Mouse (Mus musculus): ENCODE measurements around the gene Zscan5b. TPM values are rescaled to one million over a fixed set of nuclear protein-coding genes. Genes with fewer than 3 reads are reported as not detected.

The Zscan5b gene
- not detected for polyA plus RNA-seq (2014; fragmentation: Illumina TruSeq; extraction: RNeasy Lipid Tissue Mini Kit (QIAGEN cat#74804); ENCODE audit: low read depth, low replicate concordance)

GRCm38 (mm10) chr7:6221978-6222377 is at the start of gene Zscan5b:
Zscan5b (plus strand) TSS chr7:6222278.

GRCm38 (mm10) chr7:6196790-6197189 is 25.3 kb upstream of the Zscan5b start, which contains the start of gene Galp:
Galp (plus strand) TSS chr7:6197090.

GRCm38 (mm10) chr7:6252410-6252809 is 30.3 kb downstream of the Zscan5b start, which contains the start of gene Epp13:
Epp13 (plus strand) TSS chr7:6252710.

GRCm38 (mm10) chr7:6285842-6286705 is 64.0 kb downstream of the Zscan5b start, which contains the start of gene Zfp667:
Zfp667 (plus strand) TSS chr7:6286579.

Other genes with a start within 250 kb of the Zscan5b start
- not detected for gene Vmn1r65, start 211.3 kb upstream of the Zscan5b start, polyA plus RNA-seq (2014; fragmentation: Illumina TruSeq; extraction: RNeasy Lipid Tissue Mini Kit (QIAGEN cat#74804); ENCODE audit: low read depth, low replicate concordance)
- gene Nlrp4c, start 177.1 kb upstream of the Zscan5b start, polyA plus RNA-seq (2014; fragmentation: Illumina TruSeq; extraction: RNeasy Lipid Tissue Mini Kit (QIAGEN cat#74804); ENCODE audit: low read depth, low replicate concordance) = not detected
- 5.1 TPM for gene Zfp787, start 66.3 kb upstream of the Zscan5b start, polyA plus RNA-seq (2014; fragmentation: Illumina TruSeq; extraction: RNeasy Lipid Tissue Mini Kit (QIAGEN cat#74804); ENCODE audit: low read depth, low replicate concordance)
- 7.1 TPM for gene Zfp444, start 50.1 kb upstream of the Zscan5b start, polyA plus RNA-seq (2014; fragmentation: Illumina TruSeq; extraction: RNeasy Lipid Tissue Mini Kit (QIAGEN cat#74804); ENCODE audit: low read depth, low replicate concordance)
- not detected for gene Galp, start 25.2 kb upstream of the Zscan5b start, polyA plus RNA-seq (2014; fragmentation: Illumina TruSeq; extraction: RNeasy Lipid Tissue Mini Kit (QIAGEN cat#74804); ENCODE audit: low read depth, low replicate concordance)
- not detected for gene Epp13, start 30.4 kb downstream of the Zscan5b start, polyA plus RNA-seq (2014; fragmentation: Illumina TruSeq; extraction: RNeasy Lipid Tissue Mini Kit (QIAGEN cat#74804); ENCODE audit: low read depth, low replicate concordance)
- gene Zfp667, start 64.3 kb downstream of the Zscan5b start, polyA plus RNA-seq (2014; fragmentation: Illumina TruSeq; extraction: RNeasy Lipid Tissue Mini Kit (QIAGEN cat#74804); ENCODE audit: low read depth, low replicate concordance) = 23.6 TPM
- 10.8 TPM for gene Zfp583, start 109.0 kb downstream of the Zscan5b start, polyA plus RNA-seq (2014; fragmentation: Illumina TruSeq; extraction: RNeasy Lipid Tissue Mini Kit (QIAGEN cat#74804); ENCODE audit: low read depth, low replicate concordance)
- 0.17 TPM for gene Gm3854, start 121.5 kb downstream of the Zscan5b start, polyA plus RNA-seq (2014; fragmentation: Illumina TruSeq; extraction: RNeasy Lipid Tissue Mini Kit (QIAGEN cat#74804); ENCODE audit: low read depth, low replicate concordance)
- gene Zfp78, start 141.0 kb downstream of the Zscan5b start, polyA plus RNA-seq (2014; fragmentation: Illumina TruSeq; extraction: RNeasy Lipid Tissue Mini Kit (QIAGEN cat#74804); ENCODE audit: low read depth, low replicate concordance) = 5.9 TPM
- gene Zfp28, start 161.0 kb downstream of the Zscan5b start, polyA plus RNA-seq (2014; fragmentation: Illumina TruSeq; extraction: RNeasy Lipid Tissue Mini Kit (QIAGEN cat#74804); ENCODE audit: low read depth, low replicate concordance) = 10.3 TPM
- gene Smim17, start 176.4 kb downstream of the Zscan5b start, polyA plus RNA-seq (2014; fragmentation: Illumina TruSeq; extraction: RNeasy Lipid Tissue Mini Kit (QIAGEN cat#74804); ENCODE audit: low read depth, low replicate concordance) = 0.41 TPM
- gene Gm20715, start 188.0 kb downstream of the Zscan5b start, polyA plus RNA-seq (2014; fragmentation: Illumina TruSeq; extraction: RNeasy Lipid Tissue Mini Kit (QIAGEN cat#74804); ENCODE audit: low read depth, low replicate concordance) = not detected
- not detected for gene Olfr1344, start 216.4 kb downstream of the Zscan5b start, polyA plus RNA-seq (2014; fragmentation: Illumina TruSeq; extraction: RNeasy Lipid Tissue Mini Kit (QIAGEN cat#74804); ENCODE audit: low read depth, low replicate concordance)
- not detected for gene Olfr1336, start 233.9 kb downstream of the Zscan5b start, polyA plus RNA-seq (2014; fragmentation: Illumina TruSeq; extraction: RNeasy Lipid Tissue Mini Kit (QIAGEN cat#74804); ENCODE audit: low read depth, low replicate concordance)
- not detected for gene Olfr1346, start 244.8 kb downstream of the Zscan5b start, polyA plus RNA-seq (2014; fragmentation: Illumina TruSeq; extraction: RNeasy Lipid Tissue Mini Kit (QIAGEN cat#74804); ENCODE audit: low read depth, low replicate concordance)

Measured in adrenal gland, adult 10 weeks (tissue).